Mouse (Mus musculus): ENCODE data around the gene 1110032F04Rik.

DNA sequence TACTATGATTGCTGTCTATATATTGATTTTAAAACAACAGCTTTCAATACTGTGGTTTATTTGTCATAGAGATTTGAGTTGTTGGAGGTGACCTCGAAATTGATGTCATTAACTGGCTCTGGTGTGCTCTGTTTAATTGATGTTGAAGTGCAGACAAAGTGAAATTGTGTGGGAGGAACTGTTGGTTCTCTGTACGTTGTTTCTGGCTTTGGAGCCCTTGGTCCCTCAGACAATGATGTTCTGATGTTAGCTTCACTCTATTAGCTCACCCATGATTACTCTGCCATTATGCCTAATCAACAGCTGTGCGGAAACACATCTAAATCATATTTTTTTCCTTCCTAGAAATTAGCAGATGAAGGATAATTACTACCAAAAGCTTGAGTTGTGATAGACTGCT, 21.1 kb upstream of the 1110032F04Rik start:
- TF ChIP-seq CTCF (IDR thresholded peaks at IDR 0.05; ENCODE audit: low read depth) (no peak), EP300 (optimal IDR thresholded peaks at IDR 0.05) (no peak)

Data from stomach, postnatal 0 days (tissue).